Mouse (Mus musculus): ENCODE measurements around the gene Creb5.

DNA sequence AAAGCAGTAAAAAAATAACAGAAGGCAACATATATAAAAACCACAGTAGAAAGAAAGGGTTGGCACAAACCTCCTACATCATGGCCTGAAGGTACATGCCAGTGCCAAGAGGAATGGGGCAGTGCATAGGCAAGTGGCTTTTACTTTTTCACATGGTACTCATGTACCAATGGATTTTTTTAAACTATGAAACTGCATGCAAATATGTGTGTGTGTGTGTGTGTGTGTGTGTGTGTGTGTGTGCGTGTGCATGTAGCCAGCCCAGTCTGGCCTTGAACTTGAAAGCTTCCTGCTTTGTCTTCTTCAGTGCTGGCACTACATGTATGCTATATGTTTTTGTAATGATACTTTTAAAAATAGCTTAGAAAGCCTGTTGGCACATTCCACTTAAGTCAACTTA is 391.2 kb downstream of the Creb5 start:
- TF ChIP-seq CTCF (IDR thresholded peaks at IDR 0.05; ENCODE audit: insufficient read depth, low read length) (no peak), POLR2A (IDR thresholded peaks at IDR 0.05; ENCODE audit: borderline replicate concordance, extremely low read depth, low read depth, low read length) (no peak)

All from lung, adult 2 months (tissue).